ENCODE assay signal across 18 mouse cellular contexts in the genomic region with DNA sequence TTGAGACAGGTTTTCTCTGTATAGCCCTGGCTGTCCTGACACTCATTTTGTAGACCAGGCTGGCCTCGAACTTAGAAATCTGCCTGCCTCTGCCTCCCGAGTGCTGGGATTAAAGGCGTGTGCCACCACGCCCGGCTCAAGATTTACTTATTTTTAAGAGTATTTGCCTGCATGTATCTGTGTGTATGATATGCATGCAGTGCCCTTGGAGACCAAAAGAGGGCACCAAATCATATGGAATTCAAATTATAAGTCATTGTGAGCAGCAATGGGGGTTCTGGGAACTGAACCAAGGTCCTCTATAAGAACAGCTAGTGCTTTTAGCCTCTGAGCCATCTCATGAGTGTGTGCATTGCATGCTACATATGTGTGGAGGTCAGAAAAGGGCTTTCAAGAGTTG. TPM values are rescaled to one million over a fixed set of nuclear protein-coding genes. Genes with fewer than 3 reads are reported as not detected.
DNase-seq lines count a peak whose midpoint lies in the region; ATAC-seq and TF ChIP-seq lines count a peak whose summit lies in the region.
"Had no signal": no experiment of that assay in that cellular context is flagged by ENCODE, and none has a peak within 500 bp of the region (broad histone marks: within the 10 kb centered on the region; RNA-seq: fewer than 3 reads in every experiment).

No protein-coding gene starts in this region.

- 95% methylated on average over 5 of the region's 5 CpGs for WGBS in kidney, embryonic 14.5 days
- WGBS in forebrain, embryonic 12.5 days = 96% methylated on average over 5 of the region's 5 CpGs

- peak; percentile 16 for DNase-seq in CD4-positive, CD25-positive, alpha-beta regulatory T cell, adult 2 months (ENCODE audit: low read depth, low spot score)
- DNase-seq in left cerebral cortex, adult 2 months (ENCODE audit: extremely low spot score in 1 of 2, low spot score in 2 of 2) = no peak
- no peak for DNase-seq in left cerebral cortex, adult 9 months (ENCODE audit: low spot score in 2 of 2)
- no peak for DNase-seq in CH12.LX (ENCODE audit: extremely low read depth)
- DNase-seq: adrenal gland, postnatal 36 days; cerebellum, adult 2 months; kidney, adult 18-20 months; kidney, postnatal 25 days; layer of hippocampus, adult 9-11 months; spleen, adult 18-20 months had no signal

- no peak overlapping the region for H3K4me3 ChIP-seq in left cerebral cortex, adult 2 months
- H3K4me3 ChIP-seq in CH12.LX (replicated peaks in 1 of 3; ENCODE audit: low read depth in 2 of 3, low read length in 2 of 3, poor library complexity in 1 of 3) = no peak overlapping the region
- no peak overlapping the region for H3K4me3 ChIP-seq in kidney, embryonic 14.5 days (ENCODE audit: low read length)
- no peak overlapping the region for H3K4me3 ChIP-seq in forebrain, embryonic 12.5 days (replicated peaks)
- H3K4me3 ChIP-seq: hindbrain, embryonic 13.5 days; limb, embryonic 15.5 days; stomach, embryonic 15.5 days had no signal

- no peak overlapping the region for H3K4me2 ChIP-seq in CH12.LX (ENCODE audit: insufficient read depth, low read depth, poor library complexity, severe bottlenecking)
- no peak overlapping the region for H3K4me2 ChIP-seq in kidney, embryonic 14.5 days (replicated peaks; ENCODE audit: low read depth, low read length)
- H3K4me2 ChIP-seq in forebrain, embryonic 12.5 days = no peak overlapping the region
- H3K4me2 ChIP-seq: hindbrain, embryonic 13.5 days; limb, embryonic 15.5 days; stomach, embryonic 15.5 days had no signal

- intact Hi-C loops in left cerebral cortex, adult 2 months (cut with DNase I) = no loop called here

- H3K36me3 ChIP-seq in CH12.LX (replicated peaks in 1 of 2; ENCODE audit: control insufficient read depth in 1 of 2, insufficient read depth in 1 of 2, low read length in 1 of 2) = peaks cover 20 to 44% of the 10 kb centered on the region in 2 experiments
- H3K36me3 ChIP-seq in kidney, embryonic 14.5 days (ENCODE audit: control insufficient read depth, insufficient read depth, low read length) = peaks cover 10% of the 10 kb centered on the region; the same call in 1 of the 2 replicates
- peaks cover 29% of the 10 kb centered on the region for H3K36me3 ChIP-seq in forebrain, embryonic 12.5 days (replicated peaks)

- H3K4me1 ChIP-seq in CH12.LX (ENCODE audit: control insufficient read depth in 1 of 2, insufficient read depth in 2 of 2) = no peaks in the 10 kb centered on the region
- H3K4me1 ChIP-seq in kidney, embryonic 14.5 days (ENCODE audit: control insufficient read depth, insufficient read depth, low read length) = no peaks in the 10 kb centered on the region
- H3K4me1 ChIP-seq in forebrain, embryonic 12.5 days = no peaks in the 10 kb centered on the region
- H3K4me1 ChIP-seq: hindbrain, embryonic 13.5 days; limb, embryonic 15.5 days; stomach, embryonic 15.5 days had no signal

- H3K27ac ChIP-seq in left cerebral cortex, adult 2 months = no peak overlapping the region
- H3K27ac ChIP-seq in CH12.LX (ENCODE audit: insufficient read depth, low read depth) = no peak overlapping the region
- H3K27ac ChIP-seq in kidney, embryonic 14.5 days (ENCODE audit: low read depth, low read length) = no peak overlapping the region
- no peak overlapping the region for H3K27ac ChIP-seq in forebrain, embryonic 12.5 days
- H3K27ac ChIP-seq: hindbrain, embryonic 13.5 days; limb, embryonic 15.5 days; stomach, embryonic 15.5 days had no signal

- TF ChIP-seq CTCF in left cerebral cortex, adult 2 months (IDR thresholded peaks at IDR 0.05) = peak; percentile 25
- peak in 1 of 2 experiments; percentile 39; a peak in 1 of 4 replicates for TF ChIP-seq CTCF in CH12.LX (conservative IDR thresholded peaks at IDR 0.05 in 1 of 2, IDR thresholded peaks at IDR 0.05 in 1 of 2; ENCODE audit: low read depth in 2 of 2, low read length in 2 of 2)

- H3K27me3 ChIP-seq in CH12.LX (replicated peaks) = no peaks in the 10 kb centered on the region
- H3K27me3 ChIP-seq in kidney, embryonic 14.5 days (ENCODE audit: control insufficient read depth, insufficient read depth, low read length) = no peaks in the 10 kb centered on the region
- no peaks in the 10 kb centered on the region for H3K27me3 ChIP-seq in forebrain, embryonic 12.5 days
- H3K27me3 ChIP-seq: hindbrain, embryonic 13.5 days; limb, embryonic 15.5 days; stomach, embryonic 15.5 days had no signal

- no peaks in the 10 kb centered on the region for H3K79me2 ChIP-seq in CH12.LX (replicated peaks; ENCODE audit: control insufficient read depth, extremely low read depth, insufficient read depth, poor library complexity, severe bottlenecking)

- in situ Hi-C loops in CH12.LX (cut with MboI; ENCODE audit: low pct_ligation_motif_present, low pct_unique_long_range_greater_than_20kb, low sequenced_read_pairs) = no loop called here

- H3K9me3 ChIP-seq in CH12.LX (replicated peaks; ENCODE audit: low read length) = peaks cover 5% of the 10 kb centered on the region
- H3K9me3 ChIP-seq in kidney, embryonic 14.5 days (ENCODE audit: control insufficient read depth, low read length) = 0 out of 2 replicates have a peak, but pooled peaks cover 3% of the 10 kb centered on the region
- no peaks in the 10 kb centered on the region for H3K9me3 ChIP-seq in forebrain, embryonic 12.5 days
- H3K9me3 ChIP-seq: limb, embryonic 15.5 days; stomach, embryonic 15.5 days had no signal

- dilution Hi-C loops in CH12.LX (cut with MboI; ENCODE audit: extremely low pct_ligation_motif_present, extremely low pct_unique_long_range_greater_than_20kb, low sequenced_read_pairs) = no loop called here

- ATAC-seq in CD4-positive, CD25-positive, alpha-beta regulatory T cell, adult 4 months = no peak
- 0 out of 2 replicates have a peak, but pooled peaks have one; percentile 49 for ATAC-seq in erythroblast, adult 5-6 weeks (replicated peaks; ENCODE audit: low FRiP score, poor library complexity, severe bottlenecking)
- ATAC-seq in kidney, embryonic 14.5 days (ENCODE audit: low FRiP score, low TSS enrichment) = no peak
- no peak for ATAC-seq in forebrain, embryonic 12.5 days (ENCODE audit: low FRiP score)
- ATAC-seq: forebrain, embryonic 16.5 days had no signal

- peak; percentile 26 for TF ChIP-seq RAD21 in CH12.LX (IDR thresholded peaks at IDR 0.05; ENCODE audit: low read depth, low read length)

- H3K9ac ChIP-seq in CH12.LX (ENCODE audit: insufficient read depth, low read depth) = no peak overlapping the region
- H3K9ac ChIP-seq in kidney, embryonic 14.5 days (ENCODE audit: low read depth, low read length) = no peak overlapping the region
- no peak overlapping the region for H3K9ac ChIP-seq in forebrain, embryonic 12.5 days
- H3K9ac ChIP-seq: hindbrain, embryonic 13.5 days; limb, embryonic 15.5 days; stomach, embryonic 15.5 days had no signal

- TF ChIP-seq EP300 in CH12.LX (IDR thresholded peaks at IDR 0.05; ENCODE audit: low read length) = no peak

- TF ChIP-seq POLR2A in CH12.LX (IDR thresholded peaks at IDR 0.05; ENCODE audit: low read depth, low read length) = no peak

TF ChIP-seq in CH12.LX, 34 proteins besides CTCF, POLR2A, EP300 and RAD21 (continues in another document):
- TF ChIP-seq MEF2A (IDR thresholded peaks at IDR 0.05; ENCODE audit: borderline replicate concordance, low read depth, low read length) = no peak
- TF ChIP-seq USF2 (conservative IDR thresholded peaks at IDR 0.05; ENCODE audit: low read depth, low read length) = no peak
- TF ChIP-seq PAX5 (IDR thresholded peaks at IDR 0.05; ENCODE audit: low read length) = no peak
- no peak for TF ChIP-seq GABPA (IDR thresholded peaks at IDR 0.05; ENCODE audit: insufficient replicate concordance, low read depth, low read length)
- TF ChIP-seq RCOR1 (conservative IDR thresholded peaks at IDR 0.05; ENCODE audit: low read depth, low read length) = no peak
- no peak for TF ChIP-seq JUND (conservative IDR thresholded peaks at IDR 0.05; ENCODE audit: low read depth, low read length)
- no peak for TF ChIP-seq UBTF (IDR thresholded peaks at IDR 0.05; ENCODE audit: low read depth, low read length)
- TF ChIP-seq CHD1 (IDR thresholded peaks at IDR 0.05; ENCODE audit: low read depth, low read length) = no peak
- no peak for TF ChIP-seq ZNF384 (IDR thresholded peaks at IDR 0.05; ENCODE audit: low read depth, low read length)
- no peak for TF ChIP-seq MAX (IDR thresholded peaks at IDR 0.05; ENCODE audit: low read length)
- no peak for TF ChIP-seq TBP (conservative IDR thresholded peaks at IDR 0.05; ENCODE audit: low read depth, low read length)
- no peak for TF ChIP-seq NELFE (IDR thresholded peaks at IDR 0.05; ENCODE audit: low read depth, low read length)
- no peak for TF ChIP-seq ETS1 (conservative IDR thresholded peaks at IDR 0.05; ENCODE audit: low read depth, low read length)
- no peak for TF ChIP-seq MAFK (IDR thresholded peaks at IDR 0.05; ENCODE audit: insufficient replicate concordance, low read length)
- no peak for TF ChIP-seq USF1 (IDR thresholded peaks at IDR 0.05; ENCODE audit: low read depth, low read length)
- no peak for TF ChIP-seq TCF12 (IDR thresholded peaks at IDR 0.05; ENCODE audit: low read depth, low read length)
- TF ChIP-seq SIN3A (IDR thresholded peaks at IDR 0.05; ENCODE audit: low read length) = no peak

RNA-seq across cellular contexts. Expression of a gene that starts 10.4 kb away (rescaled TPM):
- polyA plus RNA-seq in CD4-positive, CD25-positive, alpha-beta regulatory T cell, adult 4 months (2017; shearing (Covaris generic)) = 10 to 100 TPM; 84.8 to 96.8 TPM
- total RNA-seq in left cerebral cortex, adult 2 months (2021) = 10 to 100 TPM; 22.4 to 22.8 TPM
- total RNA-seq in CH12.LX (2012; rRNA removed) (37.0 and 40.7 TPM in 2 replicates), CH12.LX (2014; rRNA removed) (74.7 and 85.6 TPM in 2 replicates)
- 34.7 and 40.4 TPM in 2 replicates for polyA plus RNA-seq in CH12.LX (2012; ENCODE audit: insufficient read length, low read depth)
- total RNA-seq in erythroblast, adult 5-6 weeks (2015; ENCODE audit: low replicate concordance) = 54.8 and 59.8 TPM in 2 replicates
- total RNA-seq in erythroblast, adult 5-6 weeks (2017; ENCODE audit: low replicate concordance) = 29.2 and 32.8 TPM in 2 replicates
- polyA plus RNA-seq in kidney, embryonic 14.5 days (2014; fragmentation: Nextera tagmentation; extraction: Ambion mirVana) = 112 and 131 TPM in 2 replicates
- polyA plus RNA-seq in forebrain, embryonic 12.5 days (2016; fragmentation: Nextera tagmentation; extraction: Ambion mirVana) = 85.0 and 89.3 TPM in 2 replicates

RNA-seq across cellular contexts. Expression of a gene that starts 57.6 kb away (rescaled TPM):
- polyA plus RNA-seq in CD4-positive, CD25-positive, alpha-beta regulatory T cell, adult 4 months (2017; shearing (Covaris generic)) = 10 to 100 TPM; 62.8 to 84.8 TPM
- total RNA-seq in left cerebral cortex, adult 2 months (2021) = 100 to 1,000 TPM in 1 of 2 experiments, 10 to 100 TPM in 1; 86.5 to 104 TPM
- total RNA-seq in CH12.LX (2012; rRNA removed) = 18.4 and 19.5 TPM in 2 replicates
- 19.3 and 19.6 TPM in 2 replicates for total RNA-seq in CH12.LX (2014; rRNA removed)
- 15.4 and 16.3 TPM in 2 replicates for polyA plus RNA-seq in CH12.LX (2012; ENCODE audit: insufficient read length, low read depth)
- total RNA-seq in erythroblast, adult 5-6 weeks (2015; ENCODE audit: low replicate concordance) = 6.0 and 16.9 TPM in 2 replicates
- total RNA-seq in erythroblast, adult 5-6 weeks (2017; ENCODE audit: low replicate concordance) = 8.5 and 23.1 TPM in 2 replicates
- polyA plus RNA-seq in kidney, embryonic 14.5 days (2014; fragmentation: Nextera tagmentation; extraction: Ambion mirVana) = 52.2 and 62.0 TPM in 2 replicates
- polyA plus RNA-seq in forebrain, embryonic 12.5 days (2016; fragmentation: Nextera tagmentation; extraction: Ambion mirVana) = 61.5 and 62.7 TPM in 2 replicates
